Mouse (Mus musculus): ENCODE data around the gene Olfr1392. TPM values are rescaled to one million over a fixed set of nuclear protein-coding genes. Genes with fewer than 3 reads are reported as not detected.

Olfr1392 gene
- polyA plus RNA-seq, 1 experiment from 2014 or later = not detected

GRCm38 (mm10) chr11:49261313-49261855, 23.7 kb upstream of the Olfr1392 start:
- H3K4me1 ChIP-seq (ENCODE audit: control insufficient read depth, insufficient read depth, low read length) = no peaks in the 10 kb centered on the region
- H3K9me3 ChIP-seq (ENCODE audit: control insufficient read depth, low read length) = no peaks in the 10 kb centered on the region
- no peaks in the 10 kb centered on the region for H3K36me3 ChIP-seq (ENCODE audit: control insufficient read depth, insufficient read depth, low read length)
- DNase-seq (ENCODE audit: low spot score, missing footprints) (no peak), ATAC-seq (ENCODE audit: low FRiP score) (no peak)
- WGBS = 91% methylated on average over 14 of the region's 14 CpGs
- no peaks in the 10 kb centered on the region for H3K27me3 ChIP-seq (ENCODE audit: control insufficient read depth, insufficient read depth, low read length)
- no peak overlapping the region for H3K4me3 ChIP-seq (ENCODE audit: low read depth, low read length)
- no peak overlapping the region for H3K4me2 ChIP-seq
- H3K27ac ChIP-seq (ENCODE audit: low read depth, low read length) = no peak overlapping the region
- H3K9ac ChIP-seq (ENCODE audit: low read length) = no peak overlapping the region

GRCm38 (mm10) chr11:49262286-49262685, 22.8 kb upstream of the Olfr1392 start:
- H3K27me3 ChIP-seq (ENCODE audit: control insufficient read depth, insufficient read depth, low read length) = no peaks in the 10 kb centered on the region
- no peak for ATAC-seq (ENCODE audit: low FRiP score)
- H3K9me3 ChIP-seq (ENCODE audit: control insufficient read depth, low read length) = no peaks in the 10 kb centered on the region
- 94% methylated on average over 5 of the region's 5 CpGs for WGBS
- no peak for DNase-seq (ENCODE audit: low spot score, missing footprints)
- H3K27ac ChIP-seq (ENCODE audit: low read depth, low read length) = no peak overlapping the region
- no peak overlapping the region for H3K9ac ChIP-seq (ENCODE audit: low read length)
- H3K36me3 ChIP-seq (ENCODE audit: control insufficient read depth, insufficient read depth, low read length) = no peaks in the 10 kb centered on the region
- no peaks in the 10 kb centered on the region for H3K4me1 ChIP-seq (ENCODE audit: control insufficient read depth, insufficient read depth, low read length)
- H3K4me3 ChIP-seq (ENCODE audit: low read depth, low read length) = no peak overlapping the region
- no peak overlapping the region for H3K4me2 ChIP-seq

GRCm38 (mm10) chr11:49263149-49263548, 21.9 kb upstream of the Olfr1392 start:
- H3K27ac ChIP-seq (ENCODE audit: low read depth, low read length) = no peak overlapping the region
- H3K36me3 ChIP-seq (ENCODE audit: control insufficient read depth, insufficient read depth, low read length) = no peaks in the 10 kb centered on the region
- no peaks in the 10 kb centered on the region for H3K9me3 ChIP-seq (ENCODE audit: control insufficient read depth, low read length)
- no peak overlapping the region for H3K9ac ChIP-seq (ENCODE audit: low read length)
- no peak for DNase-seq (ENCODE audit: low spot score, missing footprints)
- H3K4me2 ChIP-seq = no peak overlapping the region
- 92% methylated on average over 6 of the region's 6 CpGs for WGBS
- ATAC-seq (ENCODE audit: low FRiP score) = no peak
- H3K4me1 ChIP-seq (ENCODE audit: control insufficient read depth, insufficient read depth, low read length) = no peaks in the 10 kb centered on the region
- no peak overlapping the region for H3K4me3 ChIP-seq (ENCODE audit: low read depth, low read length)
- H3K27me3 ChIP-seq (ENCODE audit: control insufficient read depth, insufficient read depth, low read length) = no peaks in the 10 kb centered on the region

- no peak for ATAC-seq (ENCODE audit: low FRiP score)
- H3K9ac ChIP-seq (ENCODE audit: low read length) = no peak overlapping the region
- 88% methylated on average over 7 of the region's 7 CpGs for WGBS
- no peaks in the 10 kb centered on the region for H3K9me3 ChIP-seq (ENCODE audit: control insufficient read depth, low read length)
- DNase-seq (ENCODE audit: low spot score, missing footprints) = no peak
- no peaks in the 10 kb centered on the region for H3K36me3 ChIP-seq (ENCODE audit: control insufficient read depth, insufficient read depth, low read length)
- H3K4me2 ChIP-seq = no peak overlapping the region
- H3K27ac ChIP-seq (ENCODE audit: low read depth, low read length) = no peak overlapping the region
- no peaks in the 10 kb centered on the region for H3K4me1 ChIP-seq (ENCODE audit: control insufficient read depth, insufficient read depth, low read length)
- no peak overlapping the region for H3K4me3 ChIP-seq (ENCODE audit: low read depth, low read length)
- H3K27me3 ChIP-seq (ENCODE audit: control insufficient read depth, insufficient read depth, low read length) = no peaks in the 10 kb centered on the region
These were observed 21.0 kb upstream of the Olfr1392 start for GRCm38 (mm10) chr11:49264081-49264480.

GRCm38 (mm10) chr11:49264622-49265021, 20.5 kb upstream of the Olfr1392 start:
- Histone ChIP-seq H3K4me1 (ENCODE audit: control insufficient read depth, insufficient read depth, low read length) (no peaks in the 10 kb centered on the region), H3K36me3 (ENCODE audit: control insufficient read depth, insufficient read depth, low read length) (no peaks in the 10 kb centered on the region), H3K27ac (ENCODE audit: low read depth, low read length) (no peak overlapping the region), H3K9me3 (ENCODE audit: control insufficient read depth, low read length) (no peaks in the 10 kb centered on the region), H3K4me3 (ENCODE audit: low read depth, low read length) (no peak overlapping the region), H3K4me2 (no peak overlapping the region), H3K27me3 (ENCODE audit: control insufficient read depth, insufficient read depth, low read length) (no peaks in the 10 kb centered on the region), H3K9ac (ENCODE audit: low read length) (no peak overlapping the region)
- DNase-seq (ENCODE audit: low spot score, missing footprints) (no peak), ATAC-seq (ENCODE audit: low FRiP score) (no peak)
- WGBS = 88% methylated on average over 11 of the region's 11 CpGs

GRCm38 (mm10) chr11:49265101-49265500, 20.0 kb upstream of the Olfr1392 start:
- 85% methylated on average over 8 of the region's 8 CpGs for WGBS
- Histone ChIP-seq H3K27ac (ENCODE audit: low read depth, low read length) (no peak overlapping the region), H3K9ac (ENCODE audit: low read length) (no peak overlapping the region), H3K27me3 (ENCODE audit: control insufficient read depth, insufficient read depth, low read length) (no peaks in the 10 kb centered on the region), H3K9me3 (ENCODE audit: control insufficient read depth, low read length) (no peaks in the 10 kb centered on the region), H3K36me3 (ENCODE audit: control insufficient read depth, insufficient read depth, low read length) (no peaks in the 10 kb centered on the region), H3K4me3 (ENCODE audit: low read depth, low read length) (no peak overlapping the region), H3K4me2 (no peak overlapping the region), H3K4me1 (ENCODE audit: control insufficient read depth, insufficient read depth, low read length) (no peaks in the 10 kb centered on the region)
- ATAC-seq (ENCODE audit: low FRiP score) (no peak), DNase-seq (ENCODE audit: low spot score, missing footprints) (no peak)

GRCm38 (mm10) chr11:49266671-49267070, 18.4 kb upstream of the Olfr1392 start:
- Histone ChIP-seq H3K9ac (ENCODE audit: low read length) (no peak overlapping the region), H3K27ac (ENCODE audit: low read depth, low read length) (no peak overlapping the region), H3K9me3 (ENCODE audit: control insufficient read depth, low read length) (no peaks in the 10 kb centered on the region), H3K36me3 (ENCODE audit: control insufficient read depth, insufficient read depth, low read length) (no peaks in the 10 kb centered on the region), H3K4me1 (ENCODE audit: control insufficient read depth, insufficient read depth, low read length) (no peaks in the 10 kb centered on the region), H3K4me2 (no peak overlapping the region), H3K27me3 (ENCODE audit: control insufficient read depth, insufficient read depth, low read length) (no peaks in the 10 kb centered on the region), H3K4me3 (ENCODE audit: low read depth, low read length) (no peak overlapping the region)
- 85% methylated on average over 6 of the region's 6 CpGs for WGBS
- DNase-seq (ENCODE audit: low spot score, missing footprints) = no peak
- ATAC-seq (ENCODE audit: low FRiP score) = no peak

- WGBS = 91% methylated on average over 10 of the region's 10 CpGs
These were observed 17.8 kb upstream of the Olfr1392 start for GRCm38 (mm10) chr11:49267316-49267715.

GRCm38 (mm10) chr11:49267970-49268579, 17.0 kb upstream of the Olfr1392 start:
- ATAC-seq (ENCODE audit: low FRiP score) (no peak), DNase-seq (ENCODE audit: low spot score, missing footprints) (peak; percentile 1)
- 86% methylated on average over 15 of the region's 15 CpGs for WGBS
- no peaks in the 10 kb centered on the region for H3K9me3 ChIP-seq (ENCODE audit: control insufficient read depth, low read length)
- no peak overlapping the region for H3K27ac ChIP-seq (ENCODE audit: low read depth, low read length)
- H3K4me1 ChIP-seq (ENCODE audit: control insufficient read depth, insufficient read depth, low read length) = no peaks in the 10 kb centered on the region
- H3K9ac ChIP-seq (ENCODE audit: low read length) = no peak overlapping the region
- no peak overlapping the region for H3K4me3 ChIP-seq (ENCODE audit: low read depth, low read length)
- no peaks in the 10 kb centered on the region for H3K36me3 ChIP-seq (ENCODE audit: control insufficient read depth, insufficient read depth, low read length)
- no peak overlapping the region for H3K4me2 ChIP-seq
- H3K27me3 ChIP-seq (ENCODE audit: control insufficient read depth, insufficient read depth, low read length) = no peaks in the 10 kb centered on the region

More at GRCm38 (mm10) chr11:49267316-49267715, 17.8 kb upstream of the Olfr1392 start:
- H3K9ac ChIP-seq (ENCODE audit: low read length) = no peak overlapping the region
- H3K4me1 ChIP-seq (ENCODE audit: control insufficient read depth, insufficient read depth, low read length) = no peaks in the 10 kb centered on the region
- no peaks in the 10 kb centered on the region for H3K9me3 ChIP-seq (ENCODE audit: control insufficient read depth, low read length)
- no peak overlapping the region for H3K27ac ChIP-seq (ENCODE audit: low read depth, low read length)
- H3K36me3 ChIP-seq (ENCODE audit: control insufficient read depth, insufficient read depth, low read length) = no peaks in the 10 kb centered on the region
- no peak overlapping the region for H3K4me2 ChIP-seq
- ATAC-seq (ENCODE audit: low FRiP score) (no peak), DNase-seq (ENCODE audit: low spot score, missing footprints) (no peak)
- no peaks in the 10 kb centered on the region for H3K27me3 ChIP-seq (ENCODE audit: control insufficient read depth, insufficient read depth, low read length)
- H3K4me3 ChIP-seq (ENCODE audit: low read depth, low read length) = no peak overlapping the region

Measured in midbrain, embryonic 11.5 days (tissue).